In the genomic region with DNA sequence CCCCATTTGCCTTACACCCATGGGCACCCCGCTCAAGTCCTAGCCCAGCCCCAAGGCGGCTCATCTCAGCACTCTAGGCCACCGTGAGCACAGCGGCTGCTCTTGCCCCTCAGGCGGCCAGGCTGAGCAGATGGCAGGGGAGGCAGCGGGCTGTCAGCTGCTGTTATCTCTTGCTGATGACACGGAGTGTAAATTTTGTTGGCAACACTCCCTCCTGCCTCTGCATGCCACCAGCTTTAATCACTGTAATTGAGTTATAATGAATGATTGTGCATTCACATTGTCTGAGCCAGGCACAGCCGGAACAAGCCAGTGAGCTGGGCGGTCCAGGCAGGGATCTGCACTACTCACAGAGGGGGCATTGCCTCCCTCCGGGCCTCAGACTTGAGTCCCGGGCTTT, we compare ENCODE assay signal across 9 mouse cellular contexts.
DNase-seq lines count a peak whose midpoint lies in the region; ATAC-seq and TF ChIP-seq lines count a peak whose summit lies in the region.
"Had no signal": no experiment of that assay in that cellular context is flagged by ENCODE, and none has a peak within 500 bp of the region (broad histone marks: within the 10 kb centered on the region; RNA-seq: fewer than 3 reads in every experiment).

No protein-coding gene starts in this region.

- WGBS in limb, embryonic 14.5 days: 38% methylated on average over 11 of the region's 11 CpGs
- 39% methylated on average over 11 of the region's 11 CpGs for WGBS in limb, embryonic 10.5 days
- WGBS in forebrain, embryonic 11.5 days: 45% methylated on average over 11 of the region's 11 CpGs
- WGBS in liver, embryonic 12.5 days (ENCODE audit: insufficient replicate concordance): 40% methylated on average over 11 of the region's 11 CpGs

- DNase-seq in limb, embryonic 14.5 days (ENCODE audit: low spot score): peak; percentile 11
- DNase-seq in limb, embryonic 10.5 days (ENCODE audit: low spot score): no peak
- no peak for DNase-seq in forebrain, embryonic 11.5 days (ENCODE audit: low spot score)
- peak; percentile 59 to 79 for DNase-seq in layer of hippocampus, postnatal 14 days (ENCODE audit: low spot score in 2 of 2)
- DNase-seq in retina, adult 2 months (ENCODE audit: low read depth, low spot score): peak; percentile 34
- no peak for DNase-seq in lung, postnatal 14 days

- H3K4me3 ChIP-seq in limb, embryonic 14.5 days (replicated peaks; ENCODE audit: low read length): no peak overlapping the region
- H3K4me3 ChIP-seq in limb, embryonic 10.5 days: no peak overlapping the region
- no peak overlapping the region for H3K4me3 ChIP-seq in forebrain, embryonic 11.5 days (ENCODE audit: low read depth, low read length)
- H3K4me3 ChIP-seq in liver, embryonic 12.5 days: no peak overlapping the region
- H3K4me3 ChIP-seq: lung, embryonic 15.5 days had no signal

- ATAC-seq in limb, embryonic 14.5 days (ENCODE audit: low FRiP score, low read depth): no peak
- ATAC-seq in forebrain, embryonic 11.5 days (replicated peaks; ENCODE audit: low FRiP score): 0 out of 2 replicates have a peak, but pooled peaks have one; percentile 44
- no peak for ATAC-seq in liver, embryonic 12.5 days
- no peak for ATAC-seq in megakaryocyte-erythroid progenitor cell, adult 5-6 weeks (replicated peaks; ENCODE audit: low FRiP score, low TSS enrichment, poor library complexity, severe bottlenecking)

- no peaks in the 10 kb centered on the region for H3K36me3 ChIP-seq in limb, embryonic 14.5 days (ENCODE audit: control insufficient read depth, insufficient read depth, low read length)
- H3K36me3 ChIP-seq in limb, embryonic 10.5 days: no peaks in the 10 kb centered on the region
- H3K36me3 ChIP-seq in forebrain, embryonic 11.5 days (ENCODE audit: control insufficient read depth, insufficient read depth, low read length): no peaks in the 10 kb centered on the region
- no peaks in the 10 kb centered on the region for H3K36me3 ChIP-seq in liver, embryonic 12.5 days
- H3K36me3 ChIP-seq: lung, embryonic 15.5 days had no signal

- H3K4me2 ChIP-seq in limb, embryonic 14.5 days (replicated peaks; ENCODE audit: low read depth, low read length, severe bottlenecking): no peak overlapping the region
- no peak overlapping the region for H3K4me2 ChIP-seq in forebrain, embryonic 11.5 days (ENCODE audit: low read depth, low read length, severe bottlenecking)
- H3K4me2 ChIP-seq in liver, embryonic 12.5 days: no peak overlapping the region
- H3K4me2 ChIP-seq: lung, embryonic 15.5 days had no signal

- H3K27me3 ChIP-seq in limb, embryonic 14.5 days (ENCODE audit: control insufficient read depth, insufficient read depth, low read length): no peaks in the 10 kb centered on the region
- H3K27me3 ChIP-seq in limb, embryonic 10.5 days (ENCODE audit: low read depth, poor library complexity, severe bottlenecking): peaks cover 69% of the 10 kb centered on the region
- H3K27me3 ChIP-seq in forebrain, embryonic 11.5 days (ENCODE audit: control insufficient read depth, insufficient read depth, low read length): no peaks in the 10 kb centered on the region
- H3K27me3 ChIP-seq in liver, embryonic 12.5 days (replicated peaks): peaks cover 74% of the 10 kb centered on the region

- 0 out of 2 replicates have a peak, but pooled peaks cover 2% of the 10 kb centered on the region for H3K4me1 ChIP-seq in limb, embryonic 14.5 days (ENCODE audit: control insufficient read depth, insufficient read depth, low read length)
- peaks cover 16% of the 10 kb centered on the region for H3K4me1 ChIP-seq in limb, embryonic 10.5 days
- no peaks in the 10 kb centered on the region for H3K4me1 ChIP-seq in forebrain, embryonic 11.5 days (replicated peaks; ENCODE audit: control insufficient read depth, insufficient read depth, low read length)
- H3K4me1 ChIP-seq in liver, embryonic 12.5 days: 0 out of 2 replicates have a peak, but pooled peaks cover 2% of the 10 kb centered on the region

- no peak overlapping the region for H3K9ac ChIP-seq in limb, embryonic 14.5 days (ENCODE audit: low read depth, low read length, severe bottlenecking)
- H3K9ac ChIP-seq in forebrain, embryonic 11.5 days (ENCODE audit: low read length): no peak overlapping the region
- no peak overlapping the region for H3K9ac ChIP-seq in liver, embryonic 12.5 days
- H3K9ac ChIP-seq: lung, embryonic 15.5 days had no signal

- H3K9me3 ChIP-seq in limb, embryonic 14.5 days (ENCODE audit: control insufficient read depth, low read length): no peaks in the 10 kb centered on the region
- H3K9me3 ChIP-seq in limb, embryonic 10.5 days (replicated peaks): no peaks in the 10 kb centered on the region
- H3K9me3 ChIP-seq in forebrain, embryonic 11.5 days (ENCODE audit: control insufficient read depth, low read length): no peaks in the 10 kb centered on the region
- no peaks in the 10 kb centered on the region for H3K9me3 ChIP-seq in liver, embryonic 12.5 days (replicated peaks)
- H3K9me3 ChIP-seq: lung, embryonic 15.5 days had no signal

- no peak for TF ChIP-seq POLR2A in limb, embryonic 14.5 days (IDR thresholded peaks at IDR 0.05; ENCODE audit: borderline replicate concordance, extremely low read depth, insufficient read depth, insufficient read length)

- H3K27ac ChIP-seq in limb, embryonic 14.5 days (replicated peaks; ENCODE audit: low read depth, low read length): no peak overlapping the region
- H3K27ac ChIP-seq in limb, embryonic 10.5 days: no peak overlapping the region
- no peak overlapping the region for H3K27ac ChIP-seq in forebrain, embryonic 11.5 days (ENCODE audit: low read depth, low read length)
- no peak overlapping the region for H3K27ac ChIP-seq in liver, embryonic 12.5 days
- H3K27ac ChIP-seq: lung, embryonic 15.5 days had no signal

Comparison
In these comparisons a context has a peak if more than half of its experiments do, and no peak if none do; other contexts are left out.
1. DNase-seq: peak in limb, embryonic 14.5 days (single experiment), layer of hippocampus, postnatal 14 days (2 of 2) and retina, adult 2 months (single experiment); none in limb, embryonic 10.5 days (single experiment), forebrain, embryonic 11.5 days (single experiment) and lung, postnatal 14 days (single experiment).